Mouse (Mus musculus) heart, embryonic 14.5 days (tissue): ENCODE data around the gene Dcaf7. TPM values are rescaled to one million over a fixed set of nuclear protein-coding genes. Genes with fewer than 3 reads are reported as not detected.

ENCODE experiments used
- polyA plus RNA-seq: library from polyadenylated mRNA; unstranded; fragments of >200 nt; fragmentation: Nextera tagmentation; extraction: Ambion mirVana; gene quantifications from 2 replicates; pipeline ENCODE4 v1.2.1, GENCODE M21; 2014

Gene Dcaf7
- polyA plus RNA-seq, 1 experiment from 2014 or later, result 52.0 TPM

Other genes starting within 250 kb of the Dcaf7 start
- gene Cyb561, start 83.5 kb upstream of the Dcaf7 start, polyA plus RNA-seq, result 4.7 and 5.5 TPM in 2 replicates
- 1.5 and 2.0 TPM in 2 replicates for gene Ace, start 68.9 kb upstream of the Dcaf7 start, polyA plus RNA-seq
- gene Ace3, start 42.2 kb upstream of the Dcaf7 start, polyA plus RNA-seq, result not detected in 2 replicates
- 0.20 and 0.26 TPM in 2 replicates for gene Kcnh6, start 28.7 kb upstream of the Dcaf7 start, polyA plus RNA-seq
- gene Taco1, start 29.2 kb downstream of the Dcaf7 start, polyA plus RNA-seq, result 9.7 and 10.8 TPM in 2 replicates
- 26.6 and 28.6 TPM in 2 replicates for gene Map3k3, start 47.7 kb downstream of the Dcaf7 start, polyA plus RNA-seq
- not detected in 2 replicates for gene Gm10840, start 124.0 kb downstream of the Dcaf7 start, polyA plus RNA-seq
- gene Limd2, start 124.0 kb downstream of the Dcaf7 start, polyA plus RNA-seq, result 80.2 and 84.6 TPM in 2 replicates
- gene Strada, start 165.3 kb downstream of the Dcaf7 start, polyA plus RNA-seq, result 19.4 and 21.8 TPM in 2 replicates
- 69.8 and 75.9 TPM in 2 replicates for gene Ccdc47, start 179.5 kb downstream of the Dcaf7 start, polyA plus RNA-seq
- gene Ddx42, start 180.1 kb downstream of the Dcaf7 start, polyA plus RNA-seq, result 43.0 and 44.9 TPM in 2 replicates
- 31.7 and 34.1 TPM in 2 replicates for gene Ftsj3, start 219.2 kb downstream of the Dcaf7 start, polyA plus RNA-seq
- gene Psmc5, start 219.3 kb downstream of the Dcaf7 start, polyA plus RNA-seq, result 200 and 207 TPM in 2 replicates
- 18.1 and 22.9 TPM in 2 replicates for gene Smarcd2, start 236.1 kb downstream of the Dcaf7 start, polyA plus RNA-seq
- 0.05 and 0.07 TPM in 2 replicates for gene Tcam1, start 239.8 kb downstream of the Dcaf7 start, polyA plus RNA-seq